ENCODE assay signal across 20 mouse cellular contexts in the genomic region with DNA sequence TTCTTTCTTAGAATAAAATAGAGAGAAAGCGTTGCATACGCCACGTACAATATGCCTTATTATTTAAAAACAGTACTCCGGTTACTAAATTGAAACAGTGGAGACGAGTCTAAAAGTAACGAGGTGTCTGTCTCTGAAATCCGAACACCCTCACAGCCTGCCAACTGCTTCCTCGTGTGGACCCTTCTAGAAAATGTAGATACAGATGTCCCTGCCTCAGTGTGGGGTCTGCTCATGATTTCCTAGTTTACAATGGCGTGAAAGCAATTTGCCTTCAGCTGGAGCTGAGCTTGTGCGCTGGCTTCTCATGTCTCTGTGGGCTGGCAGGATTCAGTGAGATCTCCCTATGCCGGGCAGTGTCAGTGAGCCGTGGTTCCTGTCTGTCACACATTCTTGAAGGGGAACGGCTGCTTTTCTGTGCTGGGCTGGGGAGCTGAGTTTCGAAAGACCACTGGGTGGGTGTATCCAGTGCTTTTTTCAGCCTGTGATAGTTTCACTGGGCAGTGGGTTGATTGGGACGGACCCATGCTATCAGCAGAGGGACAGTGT.
DNase-seq lines count a peak whose midpoint lies in the region; ATAC-seq and TF ChIP-seq lines count a peak whose summit lies in the region.
"Had no signal": no experiment of that assay in that cellular context is flagged by ENCODE, and none has a peak within 500 bp of the region (broad histone marks: within the 10 kb centered on the region; RNA-seq: fewer than 3 reads in every experiment).

No protein-coding gene starts in this region.

- no peak overlapping the region for H3K4me2 ChIP-seq in forebrain, postnatal 0 days (ENCODE audit: low read depth)
- no peak overlapping the region for H3K4me2 ChIP-seq in forebrain, embryonic 13.5 days
- peak overlapping the region; percentile 22; the same call in 1 of the 2 replicates for H3K4me2 ChIP-seq in lung, postnatal 0 days (replicated peaks; ENCODE audit: low read depth, low read length)
- H3K4me2 ChIP-seq: embryonic facial prominence, embryonic 12.5 days had no signal

- H3K9me3 ChIP-seq in forebrain, postnatal 0 days (ENCODE audit: low read length): no peaks in the 10 kb centered on the region
- H3K9me3 ChIP-seq in forebrain, embryonic 13.5 days (replicated peaks): no peaks in the 10 kb centered on the region
- no peaks in the 10 kb centered on the region for H3K9me3 ChIP-seq in lung, postnatal 0 days (ENCODE audit: low read length)
- H3K9me3 ChIP-seq: embryonic facial prominence, embryonic 12.5 days; forebrain, embryonic 10.5 days; hindbrain, embryonic 10.5 days had no signal

- no peak for TF ChIP-seq EP300 in lung, postnatal 0 days (IDR thresholded peaks at IDR 0.05)

- TF ChIP-seq CTCF in forebrain, postnatal 0 days (IDR thresholded peaks at IDR 0.05; ENCODE audit: low read depth): no peak
- no peak for TF ChIP-seq CTCF in lung, postnatal 0 days (IDR thresholded peaks at IDR 0.05)

- peak; percentile 45 for ATAC-seq in forebrain, postnatal 0 days
- ATAC-seq in forebrain, embryonic 13.5 days: no peak
- ATAC-seq in lung, postnatal 0 days: peak; percentile 43; the same call in 1 of the 2 replicates
- ATAC-seq in monocyte, adult 5-6 weeks (replicated peaks; ENCODE audit: insufficient number of reproducible peaks, low FRiP score, low TSS enrichment, poor library complexity, severe bottlenecking): no peak

- no peak overlapping the region for H3K9ac ChIP-seq in forebrain, postnatal 0 days
- no peak overlapping the region for H3K9ac ChIP-seq in forebrain, embryonic 13.5 days
- H3K9ac ChIP-seq in lung, postnatal 0 days (replicated peaks; ENCODE audit: low read depth): no peak overlapping the region
- H3K9ac ChIP-seq: embryonic facial prominence, embryonic 12.5 days; liver, embryonic 14.5 days had no signal

- 0 out of 2 replicates have a peak, but pooled peaks cover 3% of the 10 kb centered on the region for H3K4me1 ChIP-seq in forebrain, postnatal 0 days (ENCODE audit: insufficient read depth)
- H3K4me1 ChIP-seq in forebrain, embryonic 13.5 days: no peaks in the 10 kb centered on the region
- no peaks in the 10 kb centered on the region for H3K4me1 ChIP-seq in lung, postnatal 0 days (ENCODE audit: insufficient read depth, low read depth, low read length)
- H3K4me1 ChIP-seq: embryonic facial prominence, embryonic 12.5 days had no signal

- WGBS in forebrain, postnatal 0 days: 50% methylated on average over 15 of the region's 15 CpGs
- 71% methylated on average over 15 of the region's 15 CpGs for WGBS in forebrain, embryonic 13.5 days
- WGBS in lung, postnatal 0 days: 48% methylated on average over 15 of the region's 15 CpGs

- peak; percentile 37 for DNase-seq in forebrain, postnatal 0 days
- peak; percentile 22 to 35 for DNase-seq in left cerebral cortex, postnatal 14 days (ENCODE audit: low spot score in 2 of 2)
- DNase-seq in left cerebral cortex, adult 11 months (ENCODE audit: low spot score): no peak
- DNase-seq in A20 (ENCODE audit: low read depth, low spot score): peak; percentile 8
- peak; percentile 41 for DNase-seq in lung, postnatal 0 days (ENCODE audit: low spot score)
- no peak for DNase-seq in spleen, adult 18-20 months
- DNase-seq: adrenal gland, postnatal 25 days; B cell, adult 2 months; cerebellum, adult 18-20 months; cerebellum, postnatal 25 days; gastrocnemius, postnatal 14 days; heart, adult 2 months; kidney, adult 2 months; thymus, postnatal 14 days had no signal

- H3K27me3 ChIP-seq in forebrain, postnatal 0 days (ENCODE audit: insufficient read depth, low read length): no peaks in the 10 kb centered on the region
- H3K27me3 ChIP-seq in forebrain, embryonic 13.5 days: no peaks in the 10 kb centered on the region
- no peaks in the 10 kb centered on the region for H3K27me3 ChIP-seq in lung, postnatal 0 days (replicated peaks; ENCODE audit: insufficient read depth, low read length)
- H3K27me3 ChIP-seq: embryonic facial prominence, embryonic 12.5 days had no signal

- intact Hi-C loops in left cerebral cortex, postnatal 14 days (cut with DNase I): no loop called here

- no peaks in the 10 kb centered on the region for H3K36me3 ChIP-seq in forebrain, postnatal 0 days (ENCODE audit: insufficient read depth)
- no peaks in the 10 kb centered on the region for H3K36me3 ChIP-seq in forebrain, embryonic 13.5 days (ENCODE audit: poor library complexity, severe bottlenecking)
- no peaks in the 10 kb centered on the region for H3K36me3 ChIP-seq in lung, postnatal 0 days (ENCODE audit: insufficient read depth, low read length)
- H3K36me3 ChIP-seq: embryonic facial prominence, embryonic 12.5 days; forebrain, embryonic 10.5 days; hindbrain, embryonic 10.5 days had no signal

- 0 out of 2 replicates have a peak overlapping the region, but pooled peaks have one; percentile 9 for H3K27ac ChIP-seq in forebrain, postnatal 0 days (ENCODE audit: low read depth, low read length)
- H3K27ac ChIP-seq in forebrain, embryonic 13.5 days: no peak overlapping the region
- no peak overlapping the region for H3K27ac ChIP-seq in lung, postnatal 0 days (ENCODE audit: low read length)
- H3K27ac ChIP-seq: embryonic facial prominence, embryonic 12.5 days; forebrain, embryonic 10.5 days; heart, adult 2 months; hindbrain, embryonic 10.5 days; liver, embryonic 14.5 days had no signal

- H3K4me3 ChIP-seq in forebrain, postnatal 0 days (ENCODE audit: low read depth, low read length): no peak overlapping the region
- H3K4me3 ChIP-seq in forebrain, embryonic 13.5 days: no peak overlapping the region
- H3K4me3 ChIP-seq in lung, postnatal 0 days (ENCODE audit: low read depth, low read length): no peak overlapping the region
- H3K4me3 ChIP-seq: embryonic facial prominence, embryonic 12.5 days; forebrain, embryonic 10.5 days; heart, adult 2 months; hindbrain, embryonic 10.5 days had no signal

Comparison
In these comparisons a context has a peak if more than half of its experiments do, and no peak if none do; other contexts are left out.
1. ATAC-seq: peak in forebrain, postnatal 0 days (single experiment) and lung, postnatal 0 days (single experiment); none in forebrain, embryonic 13.5 days (single experiment) and monocyte, adult 5-6 weeks (single experiment).
2. DNase-seq: peak in forebrain, postnatal 0 days (single experiment), left cerebral cortex, postnatal 14 days (2 of 2), A20 (single experiment) and lung, postnatal 0 days (single experiment); none in left cerebral cortex, adult 11 months (single experiment) and spleen, adult 18-20 months (0 of 2).